Mouse (Mus musculus) heart, postnatal 0 days (tissue): Measurements from ENCODE around the gene Ttpal.

Experiments used
- CTCF ChIP-seq: IDR thresholded peaks from 2 replicates; pipeline ENCODE4 v1.5.1; 2016; ENCODE audit warnings: antibody characterized with exemption, control low read depth, low read depth
- EP300 ChIP-seq: IDR thresholded peaks from 2 replicates; pipeline ENCODE4 v1.6.1; 2016; ENCODE audit warnings: antibody characterized with exemption, low read depth

DNA sequence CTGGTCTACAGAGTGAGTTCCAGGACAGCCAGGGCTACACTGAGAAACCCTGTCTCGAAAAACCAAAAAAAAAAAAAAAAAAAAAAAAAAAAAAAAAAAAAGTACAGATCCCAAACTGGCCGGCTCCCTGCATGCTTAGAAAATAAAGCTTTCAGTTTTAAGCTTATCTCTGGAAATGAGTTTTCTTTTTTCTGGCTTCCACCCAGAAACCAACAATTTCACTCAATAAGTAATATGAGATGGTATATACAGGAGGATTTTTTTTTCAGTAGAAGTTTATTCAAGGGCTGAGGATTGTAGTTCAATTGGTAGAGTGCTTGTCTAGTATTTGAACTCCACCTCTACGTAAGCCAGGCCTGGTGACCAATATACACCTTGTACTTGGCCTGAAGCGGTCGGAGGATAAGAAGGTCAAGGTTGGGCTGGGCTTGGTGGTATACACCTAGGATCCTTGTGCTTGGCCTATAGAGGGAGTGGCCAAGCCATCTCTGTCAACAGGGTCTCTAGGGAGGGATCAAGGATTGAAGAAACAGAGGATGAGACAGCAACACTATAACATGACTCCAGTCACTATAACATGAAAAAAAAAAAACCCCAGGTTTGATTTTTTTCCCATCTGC is 44.5 kb downstream of the Ttpal start:
- no peak for TF ChIP-seq CTCF
- TF ChIP-seq EP300 = no peak
